Mouse (Mus musculus): ENCODE data around the gene Sgpp2. TPM values are rescaled to one million over a fixed set of nuclear protein-coding genes. Genes with fewer than 3 reads are reported as not detected.

Gene Sgpp2
- total and polyA plus RNA-seq, 3 experiments = 0.05 TPM; not detected in 2

DNA sequence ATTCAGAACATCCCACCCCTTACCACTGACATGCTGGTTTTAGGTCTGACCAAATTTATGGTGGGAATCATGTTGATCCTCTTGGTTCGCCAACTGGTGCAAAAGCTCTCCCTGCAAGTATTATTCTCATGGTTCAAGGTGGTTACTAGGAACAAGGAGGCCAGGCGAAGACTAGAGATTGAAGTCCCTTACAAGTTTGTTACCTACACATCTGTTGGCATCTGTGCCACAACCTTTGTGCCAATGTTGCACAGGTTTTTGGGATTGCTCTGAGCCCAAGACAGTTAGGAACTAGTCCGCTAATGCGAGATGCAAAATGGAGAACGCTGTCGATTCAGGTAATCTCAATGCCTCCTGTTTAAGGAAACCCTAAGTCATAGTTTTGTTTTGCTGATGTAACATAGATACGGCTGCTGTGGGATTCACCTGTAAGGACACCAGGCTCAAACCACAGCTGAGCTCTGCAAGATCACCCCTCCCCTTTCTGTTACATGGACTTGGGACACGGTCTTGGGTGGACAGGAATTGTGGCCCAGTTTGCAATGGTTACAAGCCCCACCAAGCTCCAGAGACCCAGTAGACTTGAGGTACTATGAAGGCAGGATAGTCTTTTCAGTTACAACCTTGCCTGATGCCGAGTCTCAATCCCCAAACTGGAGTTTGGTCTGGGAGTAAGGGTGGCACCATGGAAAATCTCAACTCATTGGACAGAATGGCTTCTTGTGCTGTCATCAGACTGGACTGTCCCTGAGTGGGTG is 107.2 kb downstream of the Sgpp2 start:
- Histone ChIP-seq H3K4me3 (ENCODE audit: low read depth, low read length) (no peak overlapping the region), H3K36me3 (replicated peaks) (peaks cover 77% of the 10 kb centered on the region), H3K27me3 (ENCODE audit: insufficient read depth, low read length) (no peaks in the 10 kb centered on the region), H3K9me3 (replicated peaks) (no peaks in the 10 kb centered on the region), H3K4me1 (ENCODE audit: insufficient read depth, low read depth, low read length) (0 out of 2 replicates have a peak, but pooled peaks cover 3% of the 10 kb centered on the region)
- no peak for DNase-seq (ENCODE audit: low spot score)
- no peak for TF ChIP-seq POLR2AphosphoS5 (IDR thresholded peaks at IDR 0.05; ENCODE audit: insufficient replicate concordance, low read depth, low read length)
- no peak for TF ChIP-seq GATA2 (IDR thresholded peaks at IDR 0.05; ENCODE audit: borderline replicate concordance, low read depth, low read length)
- no peak for TF ChIP-seq GATA1 (IDR thresholded peaks at IDR 0.05; ENCODE audit: borderline replicate concordance, low read length)
- no peak for TF ChIP-seq CTCF (IDR thresholded peaks at IDR 0.05; ENCODE audit: low read depth, low read length)
- no peak for TF ChIP-seq TAL1 (conservative IDR thresholded peaks at IDR 0.05; ENCODE audit: low read depth, low read length)
- ATAC-seq (ENCODE audit: extremely low read depth, insufficient number of reproducible peaks, low FRiP score, poor library complexity, severe bottlenecking) = no peak

DNA sequence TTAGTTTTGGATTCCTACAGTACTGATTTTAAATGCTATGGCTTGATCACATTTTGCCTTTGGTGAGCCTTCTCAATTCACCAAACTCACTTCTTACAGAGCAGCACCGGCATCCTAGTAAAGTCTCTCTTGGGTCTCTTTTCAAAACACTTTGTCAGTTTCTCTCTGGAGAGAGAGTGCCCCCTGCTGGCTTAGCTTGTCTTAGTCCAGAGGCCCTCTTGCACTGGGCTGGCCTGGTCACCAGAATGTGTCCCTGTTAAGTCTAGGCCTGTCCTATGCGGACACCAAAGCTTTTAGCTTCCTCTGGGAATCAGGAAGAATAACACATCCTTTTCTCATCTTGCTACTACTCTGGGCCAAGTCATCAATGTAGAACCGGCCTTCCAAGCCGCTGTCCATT is 109.4 kb downstream of the Sgpp2 start:
- Histone ChIP-seq H3K4me3 (ENCODE audit: low read depth, low read length) (no peak overlapping the region), H3K4me1 (ENCODE audit: insufficient read depth, low read depth, low read length) (no peaks in the 10 kb centered on the region), H3K9me3 (replicated peaks) (no peaks in the 10 kb centered on the region), H3K27me3 (ENCODE audit: insufficient read depth, low read length) (no peaks in the 10 kb centered on the region), H3K36me3 (replicated peaks) (peaks cover 87% of the 10 kb centered on the region)
- TF ChIP-seq TAL1 (conservative IDR thresholded peaks at IDR 0.05; ENCODE audit: low read depth, low read length) = no peak
- TF ChIP-seq CTCF (IDR thresholded peaks at IDR 0.05; ENCODE audit: low read depth, low read length) = peak; percentile 59
- peak; percentile 36; the same call in 1 of the 2 replicates for ATAC-seq (ENCODE audit: extremely low read depth, insufficient number of reproducible peaks, low FRiP score, poor library complexity, severe bottlenecking)
- DNase-seq (ENCODE audit: low spot score) = peak; percentile 36

DNA sequence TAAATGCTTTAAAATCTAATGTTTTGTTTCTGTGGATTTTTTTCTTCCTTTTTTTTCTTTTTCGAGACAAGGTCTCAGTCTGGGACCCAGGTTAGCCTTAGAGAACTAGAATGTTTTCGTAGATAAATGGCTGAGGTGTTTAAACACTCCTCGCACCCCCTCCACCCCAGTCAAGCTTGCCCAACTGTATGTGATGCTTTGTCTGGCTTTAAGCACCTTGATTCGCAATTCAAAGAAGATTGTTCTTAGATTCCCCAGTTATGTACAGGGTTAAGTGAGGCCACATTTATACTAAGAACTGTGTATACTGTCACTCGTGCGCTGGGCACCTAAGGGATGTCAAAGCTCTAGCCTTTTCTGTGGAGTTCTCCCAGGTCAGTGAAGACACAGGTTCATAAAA is 110.1 kb downstream of the Sgpp2 start:
- Histone ChIP-seq H3K4me3 (ENCODE audit: low read depth, low read length) (no peak overlapping the region), H3K27me3 (ENCODE audit: insufficient read depth, low read length) (no peaks in the 10 kb centered on the region), H3K36me3 (replicated peaks) (peaks cover 88% of the 10 kb centered on the region), H3K9me3 (replicated peaks) (no peaks in the 10 kb centered on the region), H3K4me1 (ENCODE audit: insufficient read depth, low read depth, low read length) (no peaks in the 10 kb centered on the region)
- TF ChIP-seq POLR2AphosphoS5 (IDR thresholded peaks at IDR 0.05; ENCODE audit: insufficient replicate concordance, low read depth, low read length) (no peak), GATA2 (IDR thresholded peaks at IDR 0.05; ENCODE audit: borderline replicate concordance, low read depth, low read length) (no peak), TAL1 (conservative IDR thresholded peaks at IDR 0.05; ENCODE audit: low read depth, low read length) (no peak), GATA1 (IDR thresholded peaks at IDR 0.05; ENCODE audit: borderline replicate concordance, low read length) (no peak), CTCF (IDR thresholded peaks at IDR 0.05; ENCODE audit: low read depth, low read length) (no peak)
- ATAC-seq (ENCODE audit: extremely low read depth, insufficient number of reproducible peaks, low FRiP score, poor library complexity, severe bottlenecking) (no peak), DNase-seq (ENCODE audit: low spot score) (no peak)

DNA sequence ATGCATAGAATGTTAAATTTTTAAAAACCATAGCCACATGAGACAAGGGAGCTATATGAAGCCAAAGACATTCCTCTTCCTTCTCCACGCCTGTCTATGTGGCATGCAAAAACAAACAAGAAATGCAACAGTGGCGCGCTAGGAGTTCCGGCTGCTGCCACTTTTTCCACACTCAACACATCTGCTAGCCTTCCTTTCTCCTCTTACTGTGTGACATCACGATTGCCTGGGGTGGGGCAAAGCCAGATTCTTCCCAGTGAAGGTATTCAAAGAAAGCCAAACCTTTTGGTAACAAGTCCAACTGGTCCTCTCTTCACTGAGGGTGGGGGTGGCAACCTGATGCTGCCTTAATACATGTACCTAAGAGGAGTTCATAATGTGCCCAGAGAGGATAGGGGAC is 111.6 kb downstream of the Sgpp2 start:
- Histone ChIP-seq H3K36me3 (replicated peaks) (peaks cover 96% of the 10 kb centered on the region), H3K4me3 (ENCODE audit: low read depth, low read length) (no peak overlapping the region), H3K9me3 (replicated peaks) (no peaks in the 10 kb centered on the region), H3K4me1 (ENCODE audit: insufficient read depth, low read depth, low read length) (no peaks in the 10 kb centered on the region), H3K27me3 (ENCODE audit: insufficient read depth, low read length) (no peaks in the 10 kb centered on the region)
- TF ChIP-seq GATA1 (IDR thresholded peaks at IDR 0.05; ENCODE audit: borderline replicate concordance, low read length) = no peak
- TF ChIP-seq TAL1 (conservative IDR thresholded peaks at IDR 0.05; ENCODE audit: low read depth, low read length) = no peak
- no peak for TF ChIP-seq GATA2 (IDR thresholded peaks at IDR 0.05; ENCODE audit: borderline replicate concordance, low read depth, low read length)
- no peak for TF ChIP-seq CTCF (IDR thresholded peaks at IDR 0.05; ENCODE audit: low read depth, low read length)
- no peak for TF ChIP-seq POLR2AphosphoS5 (IDR thresholded peaks at IDR 0.05; ENCODE audit: insufficient replicate concordance, low read depth, low read length)
- no peak for ATAC-seq (ENCODE audit: extremely low read depth, insufficient number of reproducible peaks, low FRiP score, poor library complexity, severe bottlenecking)
- no peak for DNase-seq (ENCODE audit: low spot score)

DNA sequence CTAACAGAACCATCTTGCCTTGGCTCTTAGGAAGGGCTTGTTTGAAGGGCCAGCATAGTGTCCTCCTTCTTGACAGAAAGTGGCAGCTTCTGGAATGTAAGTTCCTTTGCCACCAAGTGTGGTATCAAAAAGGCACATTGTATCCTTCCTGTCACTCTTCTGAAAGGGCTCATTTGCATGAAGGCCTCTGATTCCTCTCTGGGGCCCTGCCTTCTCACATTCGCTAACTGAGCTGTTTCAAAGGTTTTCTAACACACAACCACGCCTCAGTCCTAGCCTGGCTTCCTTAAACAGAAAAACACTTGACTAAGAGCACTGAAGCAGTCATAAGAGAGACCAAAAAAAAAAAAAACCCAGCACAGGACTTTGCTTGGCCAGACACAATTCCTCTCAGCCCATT is 112.4 kb downstream of the Sgpp2 start:
- Histone ChIP-seq H3K27me3 (ENCODE audit: insufficient read depth, low read length) (no peaks in the 10 kb centered on the region), H3K9me3 (replicated peaks) (no peaks in the 10 kb centered on the region), H3K4me3 (ENCODE audit: low read depth, low read length) (no peak overlapping the region), H3K4me1 (ENCODE audit: insufficient read depth, low read depth, low read length) (no peaks in the 10 kb centered on the region), H3K36me3 (replicated peaks) (peaks cover 93% of the 10 kb centered on the region)
- TF ChIP-seq GATA1 (IDR thresholded peaks at IDR 0.05; ENCODE audit: borderline replicate concordance, low read length) (no peak), CTCF (IDR thresholded peaks at IDR 0.05; ENCODE audit: low read depth, low read length) (no peak), TAL1 (conservative IDR thresholded peaks at IDR 0.05; ENCODE audit: low read depth, low read length) (no peak)
- DNase-seq (ENCODE audit: low spot score) = no peak
- no peak for ATAC-seq (ENCODE audit: extremely low read depth, insufficient number of reproducible peaks, low FRiP score, poor library complexity, severe bottlenecking)

DNA sequence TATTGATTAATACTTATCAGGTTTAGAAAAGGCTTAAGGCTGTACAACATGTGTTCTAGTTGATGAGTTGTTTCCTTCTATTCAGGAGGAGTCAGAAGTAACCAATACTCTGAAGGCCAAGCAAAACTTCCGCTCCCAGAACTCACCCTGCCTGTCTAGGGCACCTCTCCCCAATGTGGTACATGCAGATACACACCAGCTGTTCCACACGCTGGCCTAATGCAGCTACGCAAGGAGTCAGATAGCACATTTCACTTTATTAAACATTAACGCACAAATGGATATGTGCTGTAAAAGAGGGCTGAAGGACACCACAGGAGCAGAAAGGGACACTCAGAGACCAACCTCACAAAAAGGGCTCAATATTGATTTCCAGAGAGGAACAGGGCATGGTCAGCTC is 114.7 kb downstream of the Sgpp2 start:
- Histone ChIP-seq H3K9me3 (replicated peaks) (no peaks in the 10 kb centered on the region), H3K27me3 (ENCODE audit: insufficient read depth, low read length) (no peaks in the 10 kb centered on the region), H3K36me3 (replicated peaks) (peaks cover 88% of the 10 kb centered on the region), H3K4me1 (ENCODE audit: insufficient read depth, low read depth, low read length) (no peaks in the 10 kb centered on the region), H3K4me3 (ENCODE audit: low read depth, low read length) (no peak overlapping the region)
- TF ChIP-seq GATA1 (IDR thresholded peaks at IDR 0.05; ENCODE audit: borderline replicate concordance, low read length) (no peak), GATA2 (IDR thresholded peaks at IDR 0.05; ENCODE audit: borderline replicate concordance, low read depth, low read length) (no peak), CTCF (IDR thresholded peaks at IDR 0.05; ENCODE audit: low read depth, low read length) (no peak), TAL1 (conservative IDR thresholded peaks at IDR 0.05; ENCODE audit: low read depth, low read length) (no peak), POLR2AphosphoS5 (IDR thresholded peaks at IDR 0.05; ENCODE audit: insufficient replicate concordance, low read depth, low read length) (no peak)
- no peak for ATAC-seq (ENCODE audit: extremely low read depth, insufficient number of reproducible peaks, low FRiP score, poor library complexity, severe bottlenecking)
- DNase-seq (ENCODE audit: low spot score) = no peak

Measured in G1E (cell line).